Mouse (Mus musculus) gastrocnemius, postnatal 4 days (tissue): ENCODE results near the gene Cacng4. TPM values are rescaled to one million over a fixed set of nuclear protein-coding genes. Genes with fewer than 3 reads are reported as not detected.

Source experiments
- DNase-seq, 2 experiments: peaks; one replicate each; pipeline ENCODE4 v3.0.0; 2021 to 2022; ENCODE audit warnings: low spot score in 2 of 2, mixed read lengths in 2 of 2
- long read RNA-seq, 2 experiments: library from polyadenylated mRNA; stranded (forward); transcript quantifications; one replicate each; pipeline ENCODE4 v2.0.0; 2021
- total RNA-seq, 2 experiments: library from RNA; stranded (reverse); gene quantifications; 2 replicates each; pipeline ENCODE4 v1.2.3; 2021

Gene Cacng4
- total RNA-seq, result 1 to 10 TPM in 1 of 2 experiments, under 1 TPM in 1; 0.96 to 1.2 TPM
- long read RNA-seq, experiment 1, partial matches to known transcripts, result 0 of 1 reads
- long read RNA-seq, experiment 1, other reads (novel, unspliced or antisense), result 0 of 1 reads
- long read RNA-seq, experiment 2, partial matches to known transcripts, result 0 of 1 reads
- long read RNA-seq, experiment 2, other reads (novel, unspliced or antisense), result 1 of 1 reads

DNA sequence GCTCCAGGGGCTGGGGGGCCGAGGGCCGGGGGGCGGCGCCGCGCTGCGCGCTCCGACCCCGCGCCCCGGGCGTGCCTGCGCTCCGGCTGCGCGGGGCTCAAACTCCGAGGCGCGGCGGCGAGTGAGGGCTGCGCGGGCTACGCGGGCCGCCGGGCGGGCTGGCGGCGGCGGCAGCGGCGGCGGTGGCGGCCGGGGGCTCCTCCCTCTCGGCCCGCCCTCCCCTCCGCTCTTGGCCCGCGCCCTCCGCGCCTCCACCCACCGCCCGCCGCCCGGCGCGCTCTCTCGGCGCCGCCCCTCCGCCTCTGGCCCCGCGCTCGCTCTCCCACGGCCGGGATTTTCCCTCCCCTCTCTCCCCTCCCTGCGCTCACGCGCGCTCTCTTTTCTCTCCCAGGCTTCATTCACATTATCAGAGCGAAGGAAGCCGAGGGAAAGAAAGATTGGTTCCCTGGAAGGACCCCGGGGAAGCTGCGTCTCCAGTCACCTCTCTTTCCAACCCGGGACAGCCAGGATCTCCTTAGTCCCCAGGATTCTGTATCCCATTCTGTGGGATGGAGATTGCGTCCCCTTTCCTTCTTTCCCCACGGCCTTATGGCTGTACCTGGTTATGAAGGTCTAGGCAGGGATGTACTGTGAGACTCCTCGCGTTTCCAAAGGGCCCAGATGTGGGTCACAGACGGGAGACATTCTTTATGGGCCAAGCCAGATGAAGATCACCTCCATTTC, at the start of gene Cacng4:
TSS of gene Cacng4 (minus strand) at position 11 of the 723 bp plus-strand sequence.
- no peak for DNase-seq

- DNase-seq, result no peak
Observed at GRCm38 (mm10) chr11:107833351-107834040, 39.1 kb upstream of the Cacng4 start.

GRCm38 (mm10) chr11:107817196-107817595, 22.8 kb upstream of the Cacng4 start:
- DNase-seq, result no peak

GRCm38 (mm10) chr11:107812941-107813648, 18.7 kb upstream of the Cacng4 start:
- DNase-seq, result no peak

- no peak for DNase-seq
Observed at GRCm38 (mm10) chr11:107812429-107812828, 18.1 kb upstream of the Cacng4 start.

DNA sequence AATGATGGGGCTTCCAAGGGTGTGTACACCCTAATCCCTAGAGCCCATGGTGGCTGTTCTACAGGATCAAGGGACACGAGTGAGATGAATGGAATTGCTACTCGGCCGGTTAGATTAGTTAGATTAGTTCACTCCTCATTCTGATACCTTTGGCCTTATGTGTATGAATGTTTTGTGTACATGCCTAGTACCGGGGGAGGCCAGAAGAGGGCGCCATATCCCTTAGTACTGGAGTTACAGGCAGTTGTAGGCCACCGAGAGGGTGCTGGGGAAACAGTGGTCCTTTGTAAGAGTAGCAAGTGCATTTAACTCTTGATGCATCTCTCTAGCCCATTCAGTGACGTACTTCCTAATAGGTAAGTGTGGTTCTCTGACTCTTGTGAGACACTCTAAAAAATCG, 14.2 kb upstream of the Cacng4 start:
- DNase-seq, result no peak

- no peak for DNase-seq
Observed at GRCm38 (mm10) chr11:107806058-107806457, 11.7 kb upstream of the Cacng4 start.

GRCm38 (mm10) chr11:107801946-107802345, 7.6 kb upstream of the Cacng4 start:
- no peak for DNase-seq

DNA sequence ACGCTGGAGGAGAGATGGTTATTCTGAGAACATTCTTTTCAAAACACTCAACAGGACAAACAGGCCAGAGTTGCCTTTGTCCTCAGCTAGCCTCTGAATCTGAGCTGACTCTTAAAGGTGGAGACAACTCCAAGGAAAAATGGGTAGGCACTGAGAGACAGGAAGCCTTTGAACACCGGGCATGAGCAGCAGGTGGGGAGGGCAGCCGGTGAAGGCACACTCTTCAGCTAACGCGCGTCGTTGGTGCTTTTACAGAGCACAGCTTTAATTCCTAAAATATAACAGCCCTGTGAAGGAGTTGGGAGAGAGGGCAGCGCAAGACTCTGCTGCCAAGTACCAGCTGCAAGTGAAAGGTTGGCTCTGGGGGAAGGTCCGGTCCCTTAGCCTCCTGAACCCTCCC, 5.0 kb upstream of the Cacng4 start:
- no peak for DNase-seq

- DNase-seq, result no peak
Observed at GRCm38 (mm10) chr11:107796346-107796745, 2.0 kb upstream of the Cacng4 start.

- no peak for DNase-seq
Observed at GRCm38 (mm10) chr11:107795384-107796035, 1.2 kb upstream of the Cacng4 start.

GRCm38 (mm10) chr11:107794103-107794493, 259 bp downstream of the Cacng4 start:
- no peak for DNase-seq

DNA sequence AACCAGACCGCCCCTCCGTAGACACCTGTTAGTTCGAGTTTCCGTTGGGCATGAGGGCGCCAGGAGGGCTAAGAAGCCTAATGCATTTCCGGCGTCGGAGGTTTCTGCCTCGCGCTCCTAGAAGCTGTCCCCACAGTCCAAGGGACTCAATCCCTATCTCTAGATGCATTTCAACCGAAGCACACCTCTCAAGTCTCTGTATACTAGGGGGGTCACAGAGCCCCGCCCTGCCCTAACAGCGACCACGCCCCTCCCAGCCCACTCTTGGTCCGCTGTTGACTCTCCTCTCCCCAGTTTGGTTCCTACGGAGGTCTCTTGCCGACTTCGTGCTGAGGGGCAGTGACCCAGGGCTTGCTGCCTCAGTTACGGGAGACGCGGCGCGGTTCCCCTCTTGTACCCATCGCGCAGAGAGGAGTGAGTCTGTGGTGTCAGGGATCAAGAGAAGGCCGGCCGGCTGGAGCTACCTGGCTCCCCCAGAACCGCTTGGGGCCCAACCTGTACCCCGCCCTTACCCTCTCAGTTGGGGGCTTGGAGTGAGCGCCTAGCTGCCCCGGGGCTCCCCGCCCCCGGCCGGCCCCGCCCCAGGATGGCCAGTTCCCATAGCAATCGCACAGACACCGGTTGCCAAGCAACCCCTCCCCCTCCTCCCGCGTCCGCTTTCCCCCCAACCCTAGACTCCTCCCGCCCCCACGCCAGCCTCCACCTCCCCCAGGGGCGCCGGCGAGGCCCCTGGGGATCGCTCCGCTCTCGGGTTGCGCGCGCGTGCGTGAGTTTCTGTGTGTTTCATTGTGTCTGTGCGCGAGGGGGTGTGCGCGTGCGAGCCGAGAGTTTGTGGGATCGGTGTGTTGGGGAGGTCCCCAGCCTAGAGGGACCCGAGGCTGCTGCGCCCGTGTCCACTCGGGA, 906 bp downstream of the Cacng4 start:
- no peak for DNase-seq

DNA sequence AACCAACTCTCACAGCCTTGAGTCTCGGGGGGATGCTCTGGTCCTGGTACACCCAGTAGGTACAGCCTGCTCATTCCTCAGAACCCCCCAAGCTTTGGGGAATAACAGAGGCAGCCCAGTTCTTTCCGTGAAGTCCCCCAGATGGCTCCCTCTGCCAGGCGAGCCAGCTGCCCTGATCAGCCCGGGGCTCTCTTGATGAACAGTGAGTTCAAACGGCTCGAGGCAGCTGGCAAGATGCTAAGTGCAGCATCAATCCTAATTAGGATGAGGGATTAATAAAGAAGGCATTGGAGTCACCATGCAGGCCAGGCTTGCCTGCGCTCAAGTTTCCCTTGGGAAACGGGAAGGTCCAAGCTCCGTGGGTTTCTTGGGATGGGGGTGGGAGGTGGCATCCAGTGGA, 2.2 kb downstream of the Cacng4 start:
- no peak for DNase-seq

DNA sequence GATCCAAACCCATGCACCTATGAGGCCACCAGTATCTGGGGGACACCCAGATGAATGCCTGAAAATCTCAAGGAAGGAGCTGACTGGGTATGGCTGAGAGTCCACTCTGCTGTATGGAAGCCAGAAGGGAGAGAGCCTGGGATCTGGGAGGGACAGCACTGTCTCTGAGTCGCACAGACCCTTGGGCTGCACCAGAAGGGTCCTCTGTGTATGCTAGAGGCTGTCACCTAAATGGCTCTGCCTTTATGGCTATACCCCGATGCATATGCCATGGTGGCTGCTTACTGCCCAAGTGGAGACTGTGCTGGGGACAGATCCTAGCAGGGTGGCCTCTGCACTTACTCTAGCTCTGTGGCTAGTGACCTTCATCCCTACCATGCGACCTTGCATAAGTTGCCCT, 8.6 kb downstream of the Cacng4 start:
- no peak for DNase-seq

GRCm38 (mm10) chr11:107785288-107785687, 9.1 kb downstream of the Cacng4 start:
- no peak for DNase-seq

DNA sequence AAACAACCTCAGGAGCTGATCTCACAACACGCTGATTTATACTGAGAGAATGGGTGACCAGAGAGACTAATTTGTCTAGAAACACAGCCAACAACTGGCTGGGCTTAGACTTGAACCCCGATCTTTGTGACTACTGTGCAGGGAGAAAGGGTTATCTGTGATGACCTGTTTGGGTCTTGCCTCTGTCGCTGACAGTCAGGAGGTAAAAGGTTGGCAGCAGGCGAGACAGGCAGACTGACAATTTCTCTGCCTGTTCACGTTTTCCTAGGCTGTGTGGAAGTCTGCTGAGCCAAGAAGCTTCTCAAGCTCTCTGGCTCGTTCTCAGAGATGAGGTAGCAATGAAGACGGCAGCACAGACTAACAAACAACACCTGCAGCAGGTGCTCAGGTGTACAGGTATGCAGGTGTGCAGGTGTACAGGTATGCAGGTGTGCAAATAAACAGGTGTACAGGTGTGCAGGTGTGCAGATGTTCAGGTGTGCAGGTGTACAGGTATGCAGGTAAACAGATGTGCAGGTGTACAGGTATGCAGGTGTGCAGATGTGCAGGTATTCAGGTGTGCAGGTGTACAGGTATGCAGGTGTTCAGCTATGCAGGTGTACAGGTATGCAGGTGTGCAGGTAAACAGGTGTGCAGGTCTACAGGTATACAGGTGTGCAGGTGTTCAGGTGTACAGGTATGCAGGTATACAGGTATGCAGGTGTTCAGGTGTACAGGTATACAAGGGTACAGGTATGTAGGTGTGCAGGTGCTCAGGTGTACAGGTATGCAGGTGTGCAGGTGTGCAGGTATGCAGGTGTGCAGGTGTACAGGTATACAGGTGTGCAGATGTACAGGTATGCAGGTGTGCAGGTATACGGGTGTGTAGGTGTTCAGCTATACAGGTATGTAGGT, 10.2 kb downstream of the Cacng4 start:
- DNase-seq, result no peak

DNA sequence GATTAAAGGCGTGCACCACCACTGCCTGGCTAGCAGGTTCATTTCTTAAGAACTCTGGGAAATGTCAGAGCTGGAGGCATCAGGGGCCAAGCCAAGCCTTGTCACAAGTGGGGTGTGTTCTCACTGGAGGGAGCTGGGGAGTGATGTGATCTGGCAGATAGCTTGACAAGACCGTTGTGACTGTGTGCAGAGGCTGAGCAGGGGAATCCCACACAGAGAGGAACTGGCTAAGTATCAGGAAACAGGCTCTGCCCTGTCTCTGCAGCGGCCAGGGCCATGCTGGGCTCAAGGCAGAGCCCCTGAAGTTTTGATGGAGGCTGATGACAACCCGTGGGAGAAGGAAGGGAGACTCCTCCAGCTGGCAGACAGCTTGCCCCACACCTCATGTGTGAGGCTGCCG, 11.8 kb downstream of the Cacng4 start:
- DNase-seq, result no peak

DNA sequence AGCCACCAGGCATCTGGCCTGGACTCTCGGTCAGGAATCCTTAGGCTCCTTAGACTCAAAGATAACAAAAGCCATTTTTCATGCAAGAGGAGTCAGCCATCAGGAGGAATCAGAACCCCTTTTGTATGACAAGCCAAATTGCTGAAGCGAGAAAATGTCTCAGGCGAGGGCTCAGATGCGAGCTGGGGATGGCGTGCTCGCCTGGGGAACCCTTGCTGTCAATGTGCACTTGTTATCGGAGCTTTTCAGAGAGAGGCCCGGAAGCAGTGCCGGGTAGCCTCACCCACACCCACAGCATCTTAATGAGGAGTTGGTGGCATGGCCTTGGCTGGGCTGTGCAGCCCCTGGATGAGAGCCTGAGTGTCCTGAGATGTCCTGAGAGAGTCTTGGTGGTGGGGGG, 15.5 kb downstream of the Cacng4 start:
- no peak for DNase-seq
